Mouse (Mus musculus): ENCODE measurements around the gene Myt1l. TPM values are rescaled to one million over a fixed set of nuclear protein-coding genes. Genes with fewer than 3 reads are reported as not detected.
A peak's percentile ranks its signal among the peaks of the same experiment; 100 is the strongest.

Myt1l gene
- polyA plus RNA-seq, 1 experiment from 2014 or later: 1.2 TPM

GRCm38 (mm10) chr12:29599916-29600315 is 71.7 kb downstream of the Myt1l start:
- Histone ChIP-seq H3K4me3 (ENCODE audit: low read depth, low read length) (no peak overlapping the region), H3K9ac (ENCODE audit: low read depth, low read length) (no peak overlapping the region), H3K9me3 (ENCODE audit: control insufficient read depth) (no peaks in the 10 kb centered on the region), H3K4me2 (replicated peaks; ENCODE audit: low read depth) (no peak overlapping the region), H3K27ac (ENCODE audit: low read depth, low read length) (no peak overlapping the region), H3K27me3 (replicated peaks; ENCODE audit: control insufficient read depth, insufficient read depth, low read length) (no peaks in the 10 kb centered on the region), H3K36me3 (ENCODE audit: control insufficient read depth, insufficient read depth) (no peaks in the 10 kb centered on the region), H3K4me1 (replicated peaks; ENCODE audit: control insufficient read depth, insufficient read depth, low read length) (no peaks in the 10 kb centered on the region)
- ATAC-seq: no peak
- 51% methylated on average over 6 of the region's 6 CpGs for WGBS
- peak; percentile 47 for TF ChIP-seq CTCF (IDR thresholded peaks at IDR 0.05; ENCODE audit: low read depth)

GRCm38 (mm10) chr12:29601223-29601622 is 73.0 kb downstream of the Myt1l start:
- Histone ChIP-seq H3K27me3 (replicated peaks; ENCODE audit: control insufficient read depth, insufficient read depth, low read length) (no peaks in the 10 kb centered on the region), H3K4me2 (replicated peaks; ENCODE audit: low read depth) (no peak overlapping the region), H3K4me3 (ENCODE audit: low read depth, low read length) (no peak overlapping the region), H3K36me3 (ENCODE audit: control insufficient read depth, insufficient read depth) (no peaks in the 10 kb centered on the region), H3K27ac (ENCODE audit: low read depth, low read length) (no peak overlapping the region), H3K9ac (ENCODE audit: low read depth, low read length) (no peak overlapping the region), H3K4me1 (replicated peaks; ENCODE audit: control insufficient read depth, insufficient read depth, low read length) (no peaks in the 10 kb centered on the region), H3K9me3 (ENCODE audit: control insufficient read depth) (no peaks in the 10 kb centered on the region)
- 76% methylated on average over 6 of the region's 6 CpGs for WGBS
- no peak for ATAC-seq
- TF ChIP-seq CTCF (IDR thresholded peaks at IDR 0.05; ENCODE audit: low read depth): no peak

GRCm38 (mm10) chr12:29604659-29605058 is 76.5 kb downstream of the Myt1l start:
- no peaks in the 10 kb centered on the region for H3K4me1 ChIP-seq (replicated peaks; ENCODE audit: control insufficient read depth, insufficient read depth, low read length)
- no peaks in the 10 kb centered on the region for H3K9me3 ChIP-seq (ENCODE audit: control insufficient read depth)
- WGBS: 82% methylated on average over 7 of the region's 7 CpGs
- no peak overlapping the region for H3K27ac ChIP-seq (ENCODE audit: low read depth, low read length)
- no peak overlapping the region for H3K4me2 ChIP-seq (replicated peaks; ENCODE audit: low read depth)
- H3K4me3 ChIP-seq (ENCODE audit: low read depth, low read length): no peak overlapping the region
- H3K36me3 ChIP-seq (ENCODE audit: control insufficient read depth, insufficient read depth): no peaks in the 10 kb centered on the region
- no peak overlapping the region for H3K9ac ChIP-seq (ENCODE audit: low read depth, low read length)
- no peak for ATAC-seq
- no peaks in the 10 kb centered on the region for H3K27me3 ChIP-seq (replicated peaks; ENCODE audit: control insufficient read depth, insufficient read depth, low read length)
- TF ChIP-seq CTCF (IDR thresholded peaks at IDR 0.05; ENCODE audit: low read depth): no peak

- no peak overlapping the region for H3K4me3 ChIP-seq (ENCODE audit: low read depth, low read length)
- H3K27me3 ChIP-seq (replicated peaks; ENCODE audit: control insufficient read depth, insufficient read depth, low read length): no peaks in the 10 kb centered on the region
- no peaks in the 10 kb centered on the region for H3K4me1 ChIP-seq (replicated peaks; ENCODE audit: control insufficient read depth, insufficient read depth, low read length)
- no peak overlapping the region for H3K27ac ChIP-seq (ENCODE audit: low read depth, low read length)
- no peaks in the 10 kb centered on the region for H3K36me3 ChIP-seq (ENCODE audit: control insufficient read depth, insufficient read depth)
- ATAC-seq: no peak
- H3K9ac ChIP-seq (ENCODE audit: low read depth, low read length): no peak overlapping the region
- H3K4me2 ChIP-seq (replicated peaks; ENCODE audit: low read depth): no peak overlapping the region
- H3K9me3 ChIP-seq (ENCODE audit: control insufficient read depth): no peaks in the 10 kb centered on the region
- 94% methylated on average over 5 of the region's 5 CpGs for WGBS
- TF ChIP-seq CTCF (IDR thresholded peaks at IDR 0.05; ENCODE audit: low read depth): no peak
Observed at GRCm38 (mm10) chr12:29605124-29605523, 76.9 kb downstream of the Myt1l start.

- no peak for ATAC-seq
- no peaks in the 10 kb centered on the region for H3K36me3 ChIP-seq (ENCODE audit: control insufficient read depth, insufficient read depth)
- no peaks in the 10 kb centered on the region for H3K4me1 ChIP-seq (replicated peaks; ENCODE audit: control insufficient read depth, insufficient read depth, low read length)
- 81% methylated on average over 6 of the region's 6 CpGs for WGBS
- no peaks in the 10 kb centered on the region for H3K9me3 ChIP-seq (ENCODE audit: control insufficient read depth)
- no peak overlapping the region for H3K4me3 ChIP-seq (ENCODE audit: low read depth, low read length)
- H3K4me2 ChIP-seq (replicated peaks; ENCODE audit: low read depth): no peak overlapping the region
- H3K27me3 ChIP-seq (replicated peaks; ENCODE audit: control insufficient read depth, insufficient read depth, low read length): no peaks in the 10 kb centered on the region
- no peak overlapping the region for H3K27ac ChIP-seq (ENCODE audit: low read depth, low read length)
- no peak overlapping the region for H3K9ac ChIP-seq (ENCODE audit: low read depth, low read length)
- TF ChIP-seq CTCF (IDR thresholded peaks at IDR 0.05; ENCODE audit: low read depth): no peak
Observed at GRCm38 (mm10) chr12:29606221-29606620, 78.0 kb downstream of the Myt1l start.

- no peak for ATAC-seq
- no peak for TF ChIP-seq CTCF (IDR thresholded peaks at IDR 0.05; ENCODE audit: low read depth)
Observed at GRCm38 (mm10) chr12:29617746-29618145, 89.6 kb downstream of the Myt1l start.

GRCm38 (mm10) chr12:29621530-29621929 is 93.3 kb downstream of the Myt1l start:
- Histone ChIP-seq H3K9ac (ENCODE audit: low read depth, low read length) (no peak overlapping the region), H3K9me3 (ENCODE audit: control insufficient read depth) (no peaks in the 10 kb centered on the region), H3K36me3 (ENCODE audit: control insufficient read depth, insufficient read depth) (no peaks in the 10 kb centered on the region), H3K4me1 (replicated peaks; ENCODE audit: control insufficient read depth, insufficient read depth, low read length) (no peaks in the 10 kb centered on the region), H3K4me3 (ENCODE audit: low read depth, low read length) (no peak overlapping the region), H3K27ac (ENCODE audit: low read depth, low read length) (no peak overlapping the region), H3K27me3 (replicated peaks; ENCODE audit: control insufficient read depth, insufficient read depth, low read length) (no peaks in the 10 kb centered on the region), H3K4me2 (replicated peaks; ENCODE audit: low read depth) (no peak overlapping the region)
- 57% methylated on average over 5 of the region's 5 CpGs for WGBS
- no peak for TF ChIP-seq CTCF (IDR thresholded peaks at IDR 0.05; ENCODE audit: low read depth)
- no peak for ATAC-seq

More at GRCm38 (mm10) chr12:29617746-29618145, 89.6 kb downstream of the Myt1l start:
- Histone ChIP-seq H3K27me3 (replicated peaks; ENCODE audit: control insufficient read depth, insufficient read depth, low read length) (no peaks in the 10 kb centered on the region), H3K9me3 (ENCODE audit: control insufficient read depth) (no peaks in the 10 kb centered on the region), H3K4me2 (replicated peaks; ENCODE audit: low read depth) (no peak overlapping the region), H3K27ac (ENCODE audit: low read depth, low read length) (no peak overlapping the region), H3K4me1 (replicated peaks; ENCODE audit: control insufficient read depth, insufficient read depth, low read length) (no peaks in the 10 kb centered on the region), H3K4me3 (ENCODE audit: low read depth, low read length) (no peak overlapping the region), H3K36me3 (ENCODE audit: control insufficient read depth, insufficient read depth) (no peaks in the 10 kb centered on the region), H3K9ac (ENCODE audit: low read depth, low read length) (no peak overlapping the region)

All from intestine, postnatal 0 days (tissue).